Mouse (Mus musculus) megakaryocyte, adult 5-6 weeks (primary cell): ENCODE data around the gene Phc2. TPM values are rescaled to one million over a fixed set of nuclear protein-coding genes. Genes with fewer than 3 reads are reported as not detected.

Source experiments
- total RNA-seq, 2 experiments: library from RNA; stranded (forward) in 1 of 2; stranded (reverse) in 1 of 2; fragments of 153-499, 151-499 nt in 1 of 2; fragments of 221-1000, 200-1000 nt in 1 of 2; gene quantifications; 2 replicates each; pipeline versions ENCODE4 v1.2.3 to v1.2.4; 2015 to 2017

Phc2 gene
- total RNA-seq, 2 experiments from 2014 or later = 18.8 to 34.1 TPM

Other genes starting within 250 kb of the Phc2 start
- gene Zscan20, start 44.6 kb upstream of the Phc2 start, total RNA-seq (2015) = 1.5 and 3.0 TPM in 2 replicates
- 2.9 and 3.3 TPM in 2 replicates for gene Zscan20, start 44.6 kb upstream of the Phc2 start, total RNA-seq (2017)
- gene Tlr12, start 36.1 kb upstream of the Phc2 start, total RNA-seq (2015) = 0.52 and 1.2 TPM in 2 replicates
- gene Tlr12, start 36.1 kb upstream of the Phc2 start, total RNA-seq (2017) = 0.55 and 0.85 TPM in 2 replicates
- 0.09 and 0.21 TPM in 2 replicates for gene A3galt2, start 100.7 kb downstream of the Phc2 start, total RNA-seq (2015)
- 0.11 TPM in 1 of 2 replicates, not detected in the other for gene A3galt2, start 100.7 kb downstream of the Phc2 start, total RNA-seq (2017)
- 20.4 and 20.9 TPM in 2 replicates for gene Zfp362, start 151.3 kb downstream of the Phc2 start, total RNA-seq (2015)
- 3.0 and 4.3 TPM in 2 replicates for gene Zfp362, start 151.3 kb downstream of the Phc2 start, total RNA-seq (2017)
- gene Trim62, start 228.9 kb downstream of the Phc2 start, total RNA-seq (2015) = 2.0 and 2.1 TPM in 2 replicates
- gene Trim62, start 228.9 kb downstream of the Phc2 start, total RNA-seq (2017) = 0.81 and 0.84 TPM in 2 replicates